Mouse (Mus musculus) heart, adult 2 months (tissue): ENCODE measurements around the gene Trarg1. TPM values are rescaled to one million over a fixed set of nuclear protein-coding genes. Genes with fewer than 3 reads are reported as not detected.

ENCODE experiments used
- DNase-seq, 2 experiments: peaks; one replicate each; pipeline ENCODE4 v3.0.0; 2021
- H3K27ac ChIP-seq: fragments of 200-600 bp; 2 replicates; pipeline ENCODE4 v1.8.1; 2022
- H3K27me3 ChIP-seq: fragments of 200-500 bp; 2 replicates; pipeline ENCODE4 v1.6.1; 2012; ENCODE audit warnings: mild to moderate bottlenecking, low read length, inconsistent platforms, mixed read lengths; ENCODE audit not compliant: control insufficient read depth, insufficient read depth
- H3K36me3 ChIP-seq: fragments of 200-500 bp; 2 replicates; pipeline ENCODE4 v1.6.1; 2012; ENCODE audit warnings: low read length, inconsistent platforms; ENCODE audit not compliant: control insufficient read depth, insufficient read depth
- H3K4me1 ChIP-seq: fragments of 200-500 bp; 2 replicates; pipeline ENCODE4 v1.6.1; 2011; ENCODE audit warnings: low read length; ENCODE audit not compliant: control insufficient read depth, insufficient read depth
- H3K4me3 ChIP-seq: fragments of 200-600 bp; 2 replicates; pipeline ENCODE4 v1.8.1; 2022
- H3K79me2 ChIP-seq: fragments of 200-500 bp; replicated peaks from 2 replicates; pipeline ENCODE4 v1.6.1; 2012; ENCODE audit warnings: mild to moderate bottlenecking, inconsistent platforms, low read length, moderate library complexity, mixed read lengths; ENCODE audit not compliant: control insufficient read depth, insufficient read depth
- H3K9ac ChIP-seq: fragments of 200-500 bp; 2 replicates; pipeline ENCODE4 v1.6.1; 2012; ENCODE audit warnings: low read depth, mild to moderate bottlenecking, control low read depth, inconsistent platforms, low read length, mixed read lengths
- CTCF ChIP-seq: fragments of 200-600 bp; IDR thresholded peaks from 2 replicates; pipeline ENCODE4 v1.8.1; 2022; ENCODE audit warnings: antibody characterized with exemption, mild to moderate bottlenecking, moderate library complexity
- EP300 ChIP-seq: fragments of 200-500 bp; IDR thresholded peaks from 2 replicates; pipeline ENCODE4 v1.6.1; 2011; ENCODE audit warnings: low read depth, low read length, control low read depth; ENCODE audit not compliant: insufficient read depth
- POLR2A ChIP-seq: fragments of 200-500 bp; IDR thresholded peaks from 2 replicates; pipeline ENCODE4 v1.6.1; 2011; ENCODE audit warnings: mild to moderate bottlenecking, low read depth, low read length, control low read depth; ENCODE audit not compliant: insufficient read depth
- WGBS: fragments of 180-500 bp; shearing (Covaris S2); methylation state at CpG from one replicate; pipeline ENCODE4 v1.1.7; 2018; 5-methylcytosine and 5-hydroxymethylcytosine counted together
- intact Hi-C: fragments of 180-260 bp; cut with DNase I; formaldehyde crosslinking; loops from one replicate; pipeline ENCODE4 v1.15.1; 2025
- polyA plus RNA-seq: library from polyadenylated mRNA; depleted of rRNA; stranded (reverse); fragments of >200 nt; gene quantifications from 2 replicates; pipeline ENCODE4 v1.2.3, GENCODE M21; 2012
- total RNA-seq, 2 experiments: library from RNA; stranded (reverse); gene quantifications; 2 replicates each; pipeline ENCODE4 v1.2.3; 2021

Trarg1 gene
- total and polyA plus RNA-seq, 3 experiments, result 3.5 to 4.7 (median 3.8) TPM

GRCm38 (mm10) chr11:76655106-76655505 lies 24.5 kb upstream of the Trarg1 start:
- Histone ChIP-seq H3K36me3 (no peaks in the 10 kb centered on the region), H3K79me2 (no peaks in the 10 kb centered on the region), H3K4me3 (no peak overlapping the region), H3K4me1 (no peaks in the 10 kb centered on the region; the same call in 1 of the 2 replicates), H3K9ac (no peak overlapping the region), H3K27ac (no peak overlapping the region), H3K27me3 (no peaks in the 10 kb centered on the region)
- TF ChIP-seq CTCF, result peak; percentile 77
- TF ChIP-seq POLR2A, result no peak
- intact Hi-C loops, result no loop called here
- WGBS, result 8% methylated on average over 10 of the region's 10 CpGs
- no peak for DNase-seq

DNA sequence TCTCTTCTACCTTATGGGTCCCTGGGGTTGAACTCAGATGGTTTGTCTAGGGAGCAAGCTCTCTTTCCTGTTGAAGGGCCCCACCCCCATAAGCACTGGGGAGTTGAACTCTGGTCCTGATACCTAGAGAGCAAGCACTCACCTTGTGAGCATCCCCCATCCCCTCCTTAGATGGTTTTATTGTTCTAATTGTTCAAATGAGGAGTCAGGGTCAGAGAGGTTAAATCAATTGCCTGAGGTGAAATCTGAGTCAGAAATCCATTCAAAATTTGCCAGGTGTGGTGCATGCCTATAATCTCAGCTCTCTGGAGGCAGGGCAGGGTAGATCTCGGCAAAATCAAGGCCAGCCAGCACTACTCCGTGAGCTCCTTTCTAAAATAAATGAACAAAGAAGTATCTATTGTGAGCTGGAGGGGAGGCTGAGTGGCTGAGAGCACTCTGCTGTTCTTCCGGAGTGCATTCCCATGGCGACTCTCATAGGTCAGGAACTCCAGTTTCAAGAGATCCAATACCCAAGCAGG lies 22.1 kb upstream of the Trarg1 start:
- TF ChIP-seq CTCF, result no peak
- TF ChIP-seq EP300, result no peak
- no peak for TF ChIP-seq POLR2A
- H3K27me3 ChIP-seq, result no peaks in the 10 kb centered on the region
- H3K4me1 ChIP-seq, result no peaks in the 10 kb centered on the region; the same call in 1 of the 2 replicates
- H3K79me2 ChIP-seq, result no peaks in the 10 kb centered on the region
- intact Hi-C loops, result no loop called here
- WGBS, result 54% methylated on average over 4 of the region's 4 CpGs
- no peaks in the 10 kb centered on the region for H3K36me3 ChIP-seq
- H3K9ac ChIP-seq, result no peak overlapping the region
- no peak overlapping the region for H3K27ac ChIP-seq
- no peak overlapping the region for H3K4me3 ChIP-seq
- no peak for DNase-seq

DNA sequence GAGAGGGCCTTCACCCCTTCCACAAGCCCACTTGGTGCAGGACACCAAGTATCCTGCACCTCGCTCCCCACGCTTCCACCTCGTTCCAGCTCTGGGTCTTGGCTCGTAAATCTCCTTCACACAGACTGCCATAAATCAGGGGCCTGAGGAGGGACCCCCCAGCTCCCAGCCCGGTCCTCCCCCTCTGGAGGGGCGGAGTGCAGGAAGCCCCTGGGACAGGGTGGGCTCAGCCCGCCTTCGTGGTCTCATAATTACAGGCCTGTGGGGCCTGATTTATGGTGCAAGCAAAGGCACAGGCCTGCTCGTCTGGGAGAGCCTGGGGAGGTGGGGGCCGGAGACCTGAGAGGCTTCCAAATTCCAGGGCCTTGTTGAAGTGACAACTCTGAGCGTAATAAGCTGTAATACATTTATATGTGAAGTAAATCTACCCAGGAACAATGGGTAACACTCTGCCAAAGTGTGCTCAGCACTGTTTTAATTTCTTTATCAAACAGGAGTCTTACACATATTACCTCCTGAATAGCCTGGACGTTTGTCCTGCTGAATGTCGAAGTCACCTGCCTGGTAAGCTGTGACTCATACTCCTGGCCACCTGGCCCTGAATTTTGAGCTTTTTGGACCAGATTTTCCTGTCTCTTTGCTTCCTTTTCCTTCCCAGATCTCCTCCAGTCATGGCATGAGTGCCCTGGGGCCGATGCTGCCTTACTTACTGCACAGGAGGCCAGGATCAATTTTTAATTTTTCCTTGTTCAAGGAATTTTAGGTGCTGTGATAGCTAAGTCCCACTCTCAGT lies 20.3 kb upstream of the Trarg1 start:
- WGBS, result 77% methylated on average over 14 of the region's 14 CpGs
- H3K36me3 ChIP-seq, result no peaks in the 10 kb centered on the region
- no peak overlapping the region for H3K9ac ChIP-seq
- no peak overlapping the region for H3K4me3 ChIP-seq
- intact Hi-C loops, result no loop called here
- no peaks in the 10 kb centered on the region for H3K79me2 ChIP-seq
- H3K4me1 ChIP-seq, result no peaks in the 10 kb centered on the region; the same call in 1 of the 2 replicates
- H3K27me3 ChIP-seq, result no peaks in the 10 kb centered on the region
- no peak for TF ChIP-seq CTCF
- no peak for TF ChIP-seq POLR2A
- TF ChIP-seq EP300, result no peak
- DNase-seq, result no peak
- no peak overlapping the region for H3K27ac ChIP-seq

- 56% methylated on average over 7 of the region's 7 CpGs for WGBS
- H3K36me3 ChIP-seq, result no peaks in the 10 kb centered on the region
- TF ChIP-seq EP300, result no peak
- intact Hi-C loops, result no loop called here
- no peak overlapping the region for H3K4me3 ChIP-seq
- no peak overlapping the region for H3K27ac ChIP-seq
- no peak overlapping the region for H3K9ac ChIP-seq
- DNase-seq, result no peak
- peaks cover 6% of the 10 kb centered on the region for H3K27me3 ChIP-seq
- H3K79me2 ChIP-seq, result no peaks in the 10 kb centered on the region
- no peaks in the 10 kb centered on the region for H3K4me1 ChIP-seq
These were observed 17.7 kb upstream of the Trarg1 start for GRCm38 (mm10) chr11:76661790-76662468.

DNA sequence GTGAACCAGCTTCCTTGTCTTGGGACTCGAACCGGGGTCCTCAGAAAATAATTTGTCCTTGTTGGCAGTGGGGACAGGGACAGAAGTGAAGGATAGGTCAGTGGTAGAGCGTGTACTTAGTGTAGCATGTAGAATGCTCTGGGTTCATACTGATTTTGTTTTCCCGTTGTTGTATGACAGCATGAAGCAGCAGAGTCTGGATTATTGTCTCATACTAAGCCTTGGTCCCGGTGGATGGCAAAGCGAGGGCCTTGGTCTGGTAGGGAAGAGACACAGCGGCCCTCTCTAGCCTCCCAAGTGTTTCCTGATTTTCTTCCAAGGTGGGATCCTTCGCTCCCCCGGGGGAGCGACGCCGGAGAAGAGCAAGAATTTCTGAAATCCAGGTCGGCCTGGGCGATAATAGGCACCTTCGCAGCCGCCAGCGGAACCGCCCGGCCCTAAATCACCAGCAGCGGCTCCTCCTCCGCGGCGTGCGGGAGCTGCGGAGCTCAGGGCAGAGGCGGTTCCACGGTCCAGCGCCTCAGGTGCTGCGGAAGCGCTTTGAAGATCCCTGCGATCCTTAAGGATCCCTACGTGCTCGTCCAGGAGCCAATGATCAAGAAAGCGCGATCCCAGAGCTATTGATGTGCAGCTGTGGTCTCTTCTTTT lies 13.5 kb upstream of the Trarg1 start:
- Histone ChIP-seq H3K9ac (no peak overlapping the region), H3K27ac (no peak overlapping the region), H3K79me2 (no peaks in the 10 kb centered on the region), H3K36me3 (no peaks in the 10 kb centered on the region), H3K27me3 (peaks cover 6% of the 10 kb centered on the region), H3K4me1 (no peaks in the 10 kb centered on the region), H3K4me3 (no peak overlapping the region; the same call in 1 of the 2 replicates)
- TF ChIP-seq EP300 (no peak), POLR2A (no peak), CTCF (no peak)
- intact Hi-C loops, result no loop called here
- WGBS, result 13% methylated on average over 35 of the region's 35 CpGs
- DNase-seq, result no peak

- Histone ChIP-seq H3K27me3 (peaks cover 11% of the 10 kb centered on the region), H3K36me3 (no peaks in the 10 kb centered on the region), H3K4me3 (no peak overlapping the region), H3K9ac (no peak overlapping the region), H3K27ac (no peak overlapping the region), H3K4me1 (no peaks in the 10 kb centered on the region), H3K79me2 (no peaks in the 10 kb centered on the region)
- TF ChIP-seq POLR2A, result no peak
- no peak for TF ChIP-seq CTCF
- TF ChIP-seq EP300, result no peak
- 42% methylated on average over 4 of the region's 4 CpGs for WGBS
- intact Hi-C loops, result no loop called here
- no peak for DNase-seq
These were observed 11.8 kb upstream of the Trarg1 start for GRCm38 (mm10) chr11:76667807-76668206.
